Mouse (Mus musculus): ENCODE results near the gene Nmt2.

The Nmt2 gene

GRCm38 (mm10) chr2:3283602-3284472 lies at the start of gene Nmt2:
Nmt2 (plus strand) TSS chr2:3284212.
- peak; percentile 99 for DNase-seq

GRCm38 (mm10) chr2:3239255-3239654 lies 44.8 kb upstream of the Nmt2 start:
- DNase-seq, result no peak

- no peak for DNase-seq
Measured at GRCm38 (mm10) chr2:3244251-3244650, 39.8 kb upstream of the Nmt2 start.

GRCm38 (mm10) chr2:3251309-3251708 lies 32.7 kb upstream of the Nmt2 start:
- DNase-seq, result no peak

- DNase-seq, result no peak
Measured at GRCm38 (mm10) chr2:3266466-3266865, 17.5 kb upstream of the Nmt2 start.

GRCm38 (mm10) chr2:3267879-3268278 lies 16.1 kb upstream of the Nmt2 start:
- DNase-seq, result no peak

- DNase-seq, result no peak
Measured at GRCm38 (mm10) chr2:3273349-3273748, 10.7 kb upstream of the Nmt2 start.

- DNase-seq, result no peak
Measured at GRCm38 (mm10) chr2:3276106-3276505, 7.9 kb upstream of the Nmt2 start.

- DNase-seq, result no peak
Measured at GRCm38 (mm10) chr2:3277502-3277901, 6.5 kb upstream of the Nmt2 start.

- no peak for DNase-seq
Measured at GRCm38 (mm10) chr2:3281311-3281710, 2.7 kb upstream of the Nmt2 start.

- DNase-seq, result no peak
Measured at GRCm38 (mm10) chr2:3282866-3283601, 978 bp upstream of the Nmt2 start.

GRCm38 (mm10) chr2:3284473-3285180 lies 615 bp downstream of the Nmt2 start:
- DNase-seq, result peak; percentile 66

- no peak for DNase-seq
Measured at GRCm38 (mm10) chr2:3285181-3285530, 1.1 kb downstream of the Nmt2 start.

- no peak for DNase-seq
Measured at GRCm38 (mm10) chr2:3285709-3286108, 1.7 kb downstream of the Nmt2 start.

GRCm38 (mm10) chr2:3286243-3286642 lies 2.2 kb downstream of the Nmt2 start:
- DNase-seq, result no peak

- no peak for DNase-seq
Measured at GRCm38 (mm10) chr2:3289581-3289980, 5.6 kb downstream of the Nmt2 start.

GRCm38 (mm10) chr2:3292170-3292569 lies 8.2 kb downstream of the Nmt2 start:
- DNase-seq, result no peak

- no peak for DNase-seq
Measured at GRCm38 (mm10) chr2:3295826-3296225, 11.8 kb downstream of the Nmt2 start.

- no peak for DNase-seq
Measured at GRCm38 (mm10) chr2:3305426-3306025, 21.5 kb downstream of the Nmt2 start.

- no peak for DNase-seq
Measured at GRCm38 (mm10) chr2:3323132-3323531, 39.1 kb downstream of the Nmt2 start.

- no peak for DNase-seq
Measured at GRCm38 (mm10) chr2:3324381-3325130, 40.5 kb downstream of the Nmt2 start.

GRCm38 (mm10) chr2:3326547-3326946 lies 42.5 kb downstream of the Nmt2 start:
- DNase-seq, result no peak
